Mouse (Mus musculus): ENCODE data around the gene Tmbim1. TPM values are rescaled to one million over a fixed set of nuclear protein-coding genes. Genes with fewer than 3 reads are reported as not detected.

Gene Tmbim1
- polyA plus RNA-seq, 1 experiment from 2014 or later: 58.8 TPM

GRCm38 (mm10) chr1:74255704-74256345 is 49.6 kb downstream of the Tmbim1 start:
- 97% methylated on average over 8 of the region's 8 CpGs for WGBS
- Histone ChIP-seq H3K4me2 (no peak overlapping the region), H3K4me1 (no peaks in the 10 kb centered on the region)

GRCm38 (mm10) chr1:74250096-74250495 is 55.3 kb downstream of the Tmbim1 start:
- no peak for ATAC-seq (ENCODE audit: insufficient number of reproducible peaks, low FRiP score, low TSS enrichment, low read depth)
- Histone ChIP-seq H3K4me2 (no peak overlapping the region), H3K27ac (no peak overlapping the region), H3K9me3 (no peaks in the 10 kb centered on the region), H3K27me3 (no peaks in the 10 kb centered on the region), H3K4me1 (no peaks in the 10 kb centered on the region), H3K36me3 (peaks cover 63% of the 10 kb centered on the region), H3K4me3 (no peak overlapping the region), H3K9ac (no peak overlapping the region)
- 81% methylated on average over 4 of the region's 4 CpGs for WGBS

More at GRCm38 (mm10) chr1:74255704-74256345, 49.6 kb downstream of the Tmbim1 start:
- no peak overlapping the region for H3K9ac ChIP-seq
- no peak overlapping the region for H3K4me3 ChIP-seq
- ATAC-seq (ENCODE audit: insufficient number of reproducible peaks, low FRiP score, low TSS enrichment, low read depth): no peak
- H3K36me3 ChIP-seq: peaks cover 85% of the 10 kb centered on the region
- no peaks in the 10 kb centered on the region for H3K9me3 ChIP-seq
- no peaks in the 10 kb centered on the region for H3K27me3 ChIP-seq
- H3K27ac ChIP-seq: no peak overlapping the region

- ATAC-seq (ENCODE audit: insufficient number of reproducible peaks, low FRiP score, low TSS enrichment, low read depth): no peak
- Histone ChIP-seq H3K36me3 (peaks cover 57% of the 10 kb centered on the region), H3K4me1 (no peaks in the 10 kb centered on the region), H3K9me3 (no peaks in the 10 kb centered on the region), H3K27me3 (no peaks in the 10 kb centered on the region), H3K4me3 (no peak overlapping the region), H3K27ac (peak overlapping the region; percentile 77), H3K9ac (no peak overlapping the region), H3K4me2 (no peak overlapping the region)
- WGBS: 40% methylated on average over 5 of the region's 5 CpGs
Measured at GRCm38 (mm10) chr1:74249331-74249980, 56.0 kb downstream of the Tmbim1 start.

DNA sequence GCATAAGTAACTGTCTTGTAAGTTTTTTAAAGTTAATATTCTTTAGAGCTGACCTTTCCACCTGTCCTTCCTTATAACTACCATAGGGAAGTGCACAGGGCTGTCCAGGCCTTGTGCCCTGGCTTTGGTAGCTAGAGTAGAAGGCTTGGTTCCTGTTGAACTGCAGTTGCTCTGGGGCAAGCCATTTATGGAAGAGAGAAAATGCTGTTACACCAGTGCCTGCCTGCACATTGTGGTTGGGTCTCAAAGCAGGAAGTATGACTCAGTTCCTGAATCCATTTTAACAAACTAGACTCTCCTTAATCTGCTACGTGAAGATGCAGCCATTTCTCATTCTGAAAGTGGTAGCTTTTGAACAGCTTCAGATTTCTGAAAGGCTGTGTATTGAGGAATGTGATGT is 56.6 kb downstream of the Tmbim1 start:
- Histone ChIP-seq H3K4me2 (no peak overlapping the region), H3K36me3 (peaks cover 50% of the 10 kb centered on the region), H3K4me1 (peaks cover 3% of the 10 kb centered on the region; the same call in 1 of the 2 replicates), H3K9ac (no peak overlapping the region), H3K27ac (peak overlapping the region; percentile 77), H3K9me3 (no peaks in the 10 kb centered on the region), H3K4me3 (no peak overlapping the region), H3K27me3 (no peaks in the 10 kb centered on the region)
- ATAC-seq (ENCODE audit: insufficient number of reproducible peaks, low FRiP score, low TSS enrichment, low read depth): no peak
- 41% methylated on average over 1 of the region's 1 CpGs for WGBS

DNA sequence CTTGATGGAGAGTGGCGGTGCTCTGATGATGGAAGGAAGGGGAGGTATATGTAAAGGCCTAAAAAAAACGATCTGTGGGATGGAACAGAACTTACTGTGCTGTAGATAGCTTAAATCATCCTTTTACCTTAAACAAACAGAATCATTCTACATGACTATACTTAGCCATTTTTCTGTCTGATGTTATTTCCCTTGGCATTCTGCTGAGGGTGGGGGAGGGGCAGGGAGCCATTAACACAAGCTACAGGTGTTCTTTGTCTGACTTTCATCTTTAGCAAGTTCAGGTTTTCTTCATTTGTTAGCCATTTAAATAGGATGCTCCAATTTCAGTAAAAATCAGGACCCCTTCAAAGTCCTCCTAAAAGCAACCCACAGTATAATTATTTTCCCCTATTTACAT is 59.9 kb downstream of the Tmbim1 start:
- Histone ChIP-seq H3K27ac (no peak overlapping the region), H3K36me3 (peaks cover 21% of the 10 kb centered on the region), H3K4me2 (no peak overlapping the region), H3K27me3 (no peaks in the 10 kb centered on the region), H3K4me1 (peaks cover 3% of the 10 kb centered on the region; the same call in 1 of the 2 replicates), H3K9ac (no peak overlapping the region), H3K9me3 (no peaks in the 10 kb centered on the region), H3K4me3 (no peak overlapping the region)
- WGBS: 85% methylated on average over 2 of the region's 2 CpGs
- no peak for ATAC-seq (ENCODE audit: insufficient number of reproducible peaks, low FRiP score, low TSS enrichment, low read depth)

- Histone ChIP-seq H3K27ac (0 out of 2 replicates have a peak overlapping the region, but pooled peaks have one; percentile 0), H3K4me1 (peaks cover 33% of the 10 kb centered on the region), H3K9ac (no peak overlapping the region), H3K27me3 (no peaks in the 10 kb centered on the region), H3K4me2 (no peak overlapping the region), H3K9me3 (no peaks in the 10 kb centered on the region), H3K4me3 (no peak overlapping the region), H3K36me3 (no peaks in the 10 kb centered on the region)
- ATAC-seq (ENCODE audit: insufficient number of reproducible peaks, low FRiP score, low TSS enrichment, low read depth): no peak
- WGBS: 78% methylated on average over 4 of the region's 4 CpGs
Measured at GRCm38 (mm10) chr1:74240832-74241231, 64.6 kb downstream of the Tmbim1 start.

DNA sequence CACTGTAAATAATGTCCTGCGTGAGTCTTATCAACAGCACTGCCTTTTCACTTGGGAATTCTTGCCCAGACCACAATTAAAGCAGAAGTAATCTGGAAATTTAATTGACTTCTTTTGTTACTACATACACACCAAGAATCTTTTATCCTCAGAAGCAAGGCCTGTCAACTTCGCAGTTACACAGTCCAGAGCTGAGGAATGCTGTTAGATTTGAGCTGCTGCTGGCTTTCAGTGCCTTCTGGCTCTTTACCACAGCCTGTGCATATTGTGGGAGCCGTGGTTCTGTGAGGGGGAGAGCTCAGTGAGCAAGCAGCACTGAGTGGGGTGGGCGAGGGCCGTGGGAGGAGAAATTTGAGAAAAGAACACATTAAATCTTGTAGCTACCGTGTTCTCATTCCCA is 65.1 kb downstream of the Tmbim1 start:
- Histone ChIP-seq H3K27me3 (no peaks in the 10 kb centered on the region), H3K4me3 (no peak overlapping the region), H3K27ac (0 out of 2 replicates have a peak overlapping the region, but pooled peaks have one; percentile 0), H3K9ac (no peak overlapping the region), H3K36me3 (no peaks in the 10 kb centered on the region), H3K4me1 (peaks cover 33% of the 10 kb centered on the region), H3K4me2 (no peak overlapping the region), H3K9me3 (no peaks in the 10 kb centered on the region)
- no peak for ATAC-seq (ENCODE audit: insufficient number of reproducible peaks, low FRiP score, low TSS enrichment, low read depth)
- WGBS: 30% methylated on average over 6 of the region's 6 CpGs

DNA sequence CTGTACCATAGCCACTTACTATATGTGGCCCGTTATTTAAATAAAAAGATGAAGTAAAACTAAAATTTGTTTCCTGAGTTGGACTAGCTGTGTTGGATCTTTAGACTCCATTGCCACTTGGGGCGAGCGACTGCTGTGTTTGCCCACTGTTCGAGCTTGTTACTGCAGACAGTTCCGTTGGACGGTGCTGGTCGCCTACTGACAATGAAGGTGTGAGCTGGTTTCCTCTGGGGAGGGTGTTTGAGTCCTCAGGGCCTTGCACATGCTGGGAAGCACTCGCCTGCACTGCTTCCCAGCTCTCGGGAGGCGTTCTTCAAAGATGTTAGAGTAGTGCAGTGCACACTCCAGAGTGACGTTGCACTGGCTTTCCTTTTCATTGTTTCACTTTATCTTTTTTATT is 65.8 kb downstream of the Tmbim1 start:
- Histone ChIP-seq H3K27me3 (no peaks in the 10 kb centered on the region), H3K9ac (no peak overlapping the region), H3K4me1 (peaks cover 33% of the 10 kb centered on the region), H3K4me2 (0 out of 2 replicates have a peak overlapping the region, but pooled peaks have one; percentile 30), H3K36me3 (no peaks in the 10 kb centered on the region), H3K4me3 (no peak overlapping the region), H3K9me3 (no peaks in the 10 kb centered on the region), H3K27ac (no peak overlapping the region)
- WGBS: 57% methylated on average over 11 of the region's 11 CpGs
- no peak for ATAC-seq (ENCODE audit: insufficient number of reproducible peaks, low FRiP score, low TSS enrichment, low read depth)

DNA sequence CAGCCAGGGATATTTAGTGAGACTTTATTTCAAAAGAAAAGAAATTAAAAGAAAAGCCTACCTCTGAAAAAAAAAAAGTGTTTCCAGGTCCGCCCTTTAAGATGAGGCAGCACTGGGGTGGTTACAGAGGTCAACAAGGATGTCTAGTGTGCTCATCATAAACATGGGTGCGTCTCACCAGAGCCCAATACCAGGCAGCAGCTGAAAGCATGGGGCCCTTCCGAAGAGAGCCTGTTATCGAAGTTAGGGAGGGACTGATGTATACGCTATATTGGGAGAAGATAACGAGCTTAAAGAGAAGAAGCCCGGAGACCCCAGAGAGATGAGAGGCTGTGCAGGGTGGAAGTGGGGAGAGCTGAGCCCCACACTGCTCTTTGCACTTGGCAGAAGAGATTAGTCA is 66.3 kb downstream of the Tmbim1 start:
- Histone ChIP-seq H3K9me3 (no peaks in the 10 kb centered on the region), H3K36me3 (no peaks in the 10 kb centered on the region), H3K4me2 (peak overlapping the region; percentile 30; the same call in 1 of the 2 replicates), H3K27me3 (no peaks in the 10 kb centered on the region), H3K27ac (no peak overlapping the region), H3K9ac (no peak overlapping the region), H3K4me3 (no peak overlapping the region; the same call in 1 of the 2 replicates), H3K4me1 (peaks cover 31% of the 10 kb centered on the region)
- WGBS: 46% methylated on average over 7 of the region's 7 CpGs
- ATAC-seq (ENCODE audit: insufficient number of reproducible peaks, low FRiP score, low TSS enrichment, low read depth): no peak

Other genes with a start within 250 kb of the Tmbim1 start
- 59.9 and 65.2 TPM in 2 replicates for gene Tns1, start 181.2 kb downstream of the Tmbim1 start, polyA plus RNA-seq (2015; fragmentation: Nextera tagmentation; extraction: Ambion mirVana)
- 0.35 and 0.84 TPM in 2 replicates for gene Rufy4, start 180.1 kb downstream of the Tmbim1 start, polyA plus RNA-seq (2015; fragmentation: Nextera tagmentation; extraction: Ambion mirVana)
- 0.45 and 0.51 TPM in 2 replicates for gene Cxcr2, start 151.6 kb downstream of the Tmbim1 start, polyA plus RNA-seq (2015; fragmentation: Nextera tagmentation; extraction: Ambion mirVana)
- not detected in 2 replicates for gene Cxcr1, start 111.0 kb downstream of the Tmbim1 start, polyA plus RNA-seq (2015; fragmentation: Nextera tagmentation; extraction: Ambion mirVana)
- gene Arpc2, start 69.5 kb downstream of the Tmbim1 start, polyA plus RNA-seq (2015; fragmentation: Nextera tagmentation; extraction: Ambion mirVana): 441 and 463 TPM in 2 replicates
- gene Gpbar1, start 27.1 kb downstream of the Tmbim1 start, polyA plus RNA-seq (2015; fragmentation: Nextera tagmentation; extraction: Ambion mirVana): 0.18 TPM in 1 of 2 replicates, not detected in the other
- 232 and 249 TPM in 2 replicates for gene Aamp, start 20.9 kb downstream of the Tmbim1 start, polyA plus RNA-seq (2015; fragmentation: Nextera tagmentation; extraction: Ambion mirVana)
- 104 and 114 TPM in 2 replicates for gene Pnkd, start 20.7 kb downstream of the Tmbim1 start, polyA plus RNA-seq (2015; fragmentation: Nextera tagmentation; extraction: Ambion mirVana)
- gene Catip, start 56.5 kb upstream of the Tmbim1 start, polyA plus RNA-seq (2015; fragmentation: Nextera tagmentation; extraction: Ambion mirVana): 1.6 and 2.0 TPM in 2 replicates
- 3.4 and 4.4 TPM in 2 replicates for gene Slc11a1, start 69.6 kb upstream of the Tmbim1 start, polyA plus RNA-seq (2015; fragmentation: Nextera tagmentation; extraction: Ambion mirVana)
- 82.4 and 85.4 TPM in 2 replicates for gene Ctdsp1, start 85.9 kb upstream of the Tmbim1 start, polyA plus RNA-seq (2015; fragmentation: Nextera tagmentation; extraction: Ambion mirVana)
- gene Vil1, start 103.8 kb upstream of the Tmbim1 start, polyA plus RNA-seq (2015; fragmentation: Nextera tagmentation; extraction: Ambion mirVana): 0.15 and 0.20 TPM in 2 replicates
- 52.7 and 55.8 TPM in 2 replicates for gene Cnot9, start 200.4 kb upstream of the Tmbim1 start, polyA plus RNA-seq (2015; fragmentation: Nextera tagmentation; extraction: Ambion mirVana)
- 0.92 and 1.6 TPM in 2 replicates for gene Plcd4, start 237.3 kb upstream of the Tmbim1 start, polyA plus RNA-seq (2015; fragmentation: Nextera tagmentation; extraction: Ambion mirVana)
- 26.3 and 30.5 TPM in 2 replicates for gene Usp37, start 238.7 kb upstream of the Tmbim1 start, polyA plus RNA-seq (2015; fragmentation: Nextera tagmentation; extraction: Ambion mirVana)